Mouse (Mus musculus): ENCODE results near the gene Hoxa13.

The Hoxa13 gene

GRCm38 (mm10) chr6:52249415-52249738, 11.3 kb downstream of the Hoxa13 start:
- no peak for DNase-seq

- DNase-seq: no peak
These were observed 11.9 kb downstream of the Hoxa13 start for GRCm38 (mm10) chr6:52248638-52249414.

GRCm38 (mm10) chr6:52247766-52248637, 12.7 kb downstream of the Hoxa13 start:
- DNase-seq: no peak

- DNase-seq: no peak
These were observed 13.8 kb downstream of the Hoxa13 start for GRCm38 (mm10) chr6:52246916-52247315.

GRCm38 (mm10) chr6:52246403-52246803, 14.3 kb downstream of the Hoxa13 start:
- DNase-seq: peak; percentile 26

GRCm38 (mm10) chr6:52245757-52246142, 14.9 kb downstream of the Hoxa13 start, which contains the start of gene Hoxa11:
TSS of gene Hoxa11 (minus strand) at chr6:52245810.
- DNase-seq: peak; percentile 46

- peak; percentile 29 for DNase-seq
These were observed 15.5 kb downstream of the Hoxa13 start for GRCm38 (mm10) chr6:52245040-52245756.

- DNase-seq: no peak
These were observed 16.1 kb downstream of the Hoxa13 start for GRCm38 (mm10) chr6:52244471-52245039.

GRCm38 (mm10) chr6:52243681-52244121, 17.0 kb downstream of the Hoxa13 start:
- DNase-seq: no peak

GRCm38 (mm10) chr6:52242801-52243332, 17.8 kb downstream of the Hoxa13 start:
- DNase-seq: no peak

GRCm38 (mm10) chr6:52241001-52241621, 19.6 kb downstream of the Hoxa13 start:
- DNase-seq: no peak

- DNase-seq: peak; percentile 94
These were observed 20.2 kb downstream of the Hoxa13 start, which contains the start of gene Hoxa10 for GRCm38 (mm10) chr6:52240389-52241000. TSS of gene Hoxa10 (minus strand) at chr6:52240854.

GRCm38 (mm10) chr6:52239625-52240388, 20.9 kb downstream of the Hoxa13 start:
- DNase-seq: peak; percentile 49

- peak; percentile 44 for DNase-seq
These were observed 21.7 kb downstream of the Hoxa13 start for GRCm38 (mm10) chr6:52238976-52239375.

GRCm38 (mm10) chr6:52238155-52238545, 22.5 kb downstream of the Hoxa13 start:
- peak; percentile 41 for DNase-seq

- peak; percentile 30 for DNase-seq
These were observed 23.1 kb downstream of the Hoxa13 start for GRCm38 (mm10) chr6:52237346-52238154.

GRCm38 (mm10) chr6:52236806-52237205, 23.9 kb downstream of the Hoxa13 start:
- peak; percentile 27 for DNase-seq

GRCm38 (mm10) chr6:52235866-52236265, 24.8 kb downstream of the Hoxa13 start:
- no peak for DNase-seq

GRCm38 (mm10) chr6:52235267-52235666, 25.4 kb downstream of the Hoxa13 start:
- no peak for DNase-seq
